Mouse (Mus musculus) adipocyte (in vitro differentiated cells): Measurements from ENCODE around the gene Clybl.

Source experiments
- DNase-seq: peaks from one replicate; pipeline ENCODE4 v3.0.0-alpha.2; 2016; ENCODE audit warnings: low spot score

Clybl gene

GRCm38 (mm10) chr14:122251346-122251745, 69.8 kb downstream of the Clybl start:
- no peak for DNase-seq

GRCm38 (mm10) chr14:122255562-122256260, 74.2 kb downstream of the Clybl start:
- no peak for DNase-seq

DNA sequence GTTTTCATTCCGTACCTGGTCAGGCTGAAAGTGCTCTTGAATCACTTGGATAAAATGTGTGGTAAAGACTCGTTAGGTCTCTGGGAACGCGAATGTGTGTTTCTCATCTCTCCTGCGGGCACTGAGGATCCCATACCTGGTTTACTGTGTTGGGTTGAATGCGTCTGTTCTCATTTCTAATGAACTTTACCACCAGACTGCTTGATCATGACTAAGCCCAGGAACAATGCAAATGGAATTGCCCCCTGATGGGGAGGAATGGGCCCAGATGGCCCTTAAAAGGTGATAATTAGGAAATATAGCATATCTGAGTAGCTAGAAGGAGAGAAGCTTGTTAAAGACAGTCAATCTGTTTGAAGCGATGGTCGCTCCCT, 74.7 kb downstream of the Clybl start:
- no peak for DNase-seq

DNA sequence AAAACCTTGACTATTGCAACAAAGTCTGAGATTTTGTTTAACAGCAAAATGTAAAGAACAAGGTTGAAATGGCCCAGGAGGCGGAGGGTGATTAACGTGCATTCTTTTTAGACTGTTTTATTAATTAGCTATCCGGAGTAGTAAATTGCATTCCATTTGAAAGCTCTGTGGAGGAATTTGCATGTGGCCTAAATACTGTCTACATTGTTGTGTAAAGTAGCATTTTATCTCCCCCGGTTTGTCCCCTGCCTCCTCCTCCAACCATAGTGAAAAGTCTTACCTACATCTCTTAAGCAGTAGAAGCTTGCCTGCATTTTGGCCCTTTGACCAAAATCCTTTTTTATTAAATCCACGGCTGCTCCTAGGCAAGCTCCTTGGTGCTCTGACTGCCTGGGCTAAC, 76.8 kb downstream of the Clybl start:
- no peak for DNase-seq

DNA sequence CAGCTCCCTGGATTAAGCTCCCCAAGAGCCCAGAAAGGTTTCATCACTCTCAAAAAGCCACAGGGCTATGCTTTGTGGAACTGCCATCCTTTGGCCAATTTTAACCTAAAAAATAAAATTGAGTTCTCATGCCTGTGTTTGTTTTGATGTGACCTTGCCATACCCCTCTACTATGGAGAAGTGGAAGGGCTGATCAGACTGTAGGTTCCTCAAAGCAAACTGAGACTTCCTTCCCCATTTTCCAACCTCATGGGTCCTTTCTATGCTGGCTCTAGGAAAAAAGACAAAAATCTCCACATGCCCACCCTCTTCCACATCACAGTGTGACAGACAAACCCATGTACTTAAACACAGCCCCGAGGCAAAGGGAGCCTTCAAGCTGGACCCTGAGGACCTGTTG, 79.7 kb downstream of the Clybl start:
- no peak for DNase-seq

- DNase-seq, result no peak
Measured at GRCm38 (mm10) chr14:122262851-122263659, 81.6 kb downstream of the Clybl start.

GRCm38 (mm10) chr14:122265214-122265613, 83.7 kb downstream of the Clybl start:
- no peak for DNase-seq

DNA sequence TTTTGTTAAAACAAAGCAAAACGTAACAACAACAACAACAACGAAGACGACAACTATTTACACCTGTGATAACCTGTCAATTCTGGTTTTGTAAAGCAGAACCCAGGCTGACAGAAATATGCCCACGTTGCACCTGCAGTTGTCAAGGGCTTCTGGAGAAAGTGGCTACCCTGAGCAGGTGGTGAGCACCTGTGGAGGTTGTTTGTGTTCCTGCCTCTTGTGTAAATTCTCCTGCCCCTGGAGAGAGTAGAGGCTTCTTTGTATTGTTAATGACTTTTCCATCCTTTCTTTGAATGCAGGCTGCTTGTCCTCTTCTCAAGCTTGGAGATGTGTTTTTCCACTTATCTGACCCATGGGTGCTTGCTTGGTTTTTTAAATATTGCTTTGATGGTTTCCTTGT, 86.1 kb downstream of the Clybl start:
- no peak for DNase-seq

- no peak for DNase-seq
Measured at GRCm38 (mm10) chr14:122271104-122271746, 89.7 kb downstream of the Clybl start.

GRCm38 (mm10) chr14:122277142-122277541, 95.6 kb downstream of the Clybl start:
- no peak for DNase-seq

DNA sequence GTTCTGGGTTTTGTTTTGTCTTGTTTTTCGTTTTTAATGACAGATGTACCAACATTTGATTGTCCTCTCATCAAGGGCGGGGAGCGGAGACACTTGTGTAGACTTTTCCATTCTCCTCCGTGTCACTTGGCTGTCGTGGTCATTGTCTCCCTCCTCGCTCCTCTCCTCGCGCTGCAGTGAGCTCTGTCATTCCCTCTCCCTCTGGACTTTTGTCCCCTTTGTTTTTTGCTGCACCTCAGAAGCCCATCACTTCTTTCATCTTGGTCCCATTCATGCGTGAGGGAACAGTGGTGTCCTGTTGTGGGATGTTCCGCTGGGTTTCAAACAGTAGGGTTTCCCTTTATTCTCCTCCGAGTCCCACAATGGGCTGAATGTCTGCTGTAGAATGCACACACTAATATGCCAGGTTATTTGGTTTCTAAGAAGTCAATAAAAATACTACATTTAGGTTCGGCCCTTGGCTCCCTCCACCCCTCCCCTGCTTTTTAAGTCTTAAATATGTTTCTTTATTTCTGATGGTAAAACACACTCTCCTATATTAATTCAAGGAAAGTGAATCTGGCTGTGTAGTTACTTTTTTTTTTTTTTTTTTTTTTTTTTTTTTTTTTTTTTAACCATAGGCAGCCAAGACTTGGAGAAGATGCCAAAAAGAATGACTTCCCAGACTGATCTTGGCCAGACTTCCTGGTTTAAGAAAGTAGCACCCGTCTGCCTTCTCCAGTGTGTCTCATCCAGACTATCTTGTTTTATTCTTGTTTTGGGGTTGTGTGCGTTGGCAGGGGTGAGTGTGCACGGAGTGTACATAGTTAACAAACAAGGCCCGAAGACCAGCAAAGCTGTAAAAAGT, 98.2 kb downstream of the Clybl start:
- DNase-seq, result peak; percentile 47

GRCm38 (mm10) chr14:122280309-122281071, 99.0 kb downstream of the Clybl start:
- DNase-seq, result no peak

DNA sequence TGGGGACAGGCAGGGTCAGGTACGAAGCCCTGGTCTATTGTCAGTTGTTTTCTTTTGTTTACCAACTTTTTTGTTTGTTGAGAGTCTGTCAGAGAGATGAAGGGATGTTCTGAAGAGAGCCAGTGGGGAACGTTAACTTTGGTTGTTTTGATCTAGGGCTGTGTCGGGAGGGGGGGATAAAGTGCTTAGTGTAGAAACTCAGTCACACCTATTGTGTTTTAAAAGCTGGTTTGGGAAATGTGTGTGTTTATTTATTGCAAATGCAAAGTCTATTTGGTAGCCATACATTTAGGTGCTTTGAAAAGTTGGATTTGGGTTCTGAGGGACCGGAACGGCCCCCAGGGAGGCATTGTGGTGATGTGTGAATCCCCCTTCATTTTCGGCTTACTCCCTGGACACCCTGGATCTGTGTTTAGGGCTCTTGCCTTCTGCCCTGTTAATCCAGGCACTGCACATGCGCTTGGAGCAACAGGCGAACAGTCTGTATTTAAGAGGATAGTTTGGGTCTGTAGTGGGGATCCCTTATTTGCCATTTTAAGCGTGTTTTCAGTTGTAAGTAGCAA, 99.6 kb downstream of the Clybl start:
- DNase-seq, result no peak

DNA sequence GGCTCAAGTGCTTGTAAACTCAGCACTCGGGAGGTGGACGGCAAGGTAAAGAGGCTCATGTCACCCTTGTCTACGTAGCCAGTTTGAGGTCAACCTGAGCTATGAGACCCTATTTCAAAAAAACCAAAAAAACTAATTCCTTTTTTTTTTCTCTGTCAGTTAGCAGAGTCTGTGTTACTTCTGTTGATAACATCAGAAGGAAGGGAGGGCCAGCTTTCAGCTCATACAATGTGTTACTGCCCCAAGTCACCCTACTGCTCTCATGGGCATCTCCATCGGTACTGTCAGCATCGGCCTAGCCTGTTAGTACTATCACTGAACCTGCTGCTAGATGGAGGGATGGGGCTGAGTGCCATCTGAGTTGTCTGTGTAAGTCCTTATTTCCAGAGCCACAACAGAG, 102.5 kb downstream of the Clybl start:
- no peak for DNase-seq

DNA sequence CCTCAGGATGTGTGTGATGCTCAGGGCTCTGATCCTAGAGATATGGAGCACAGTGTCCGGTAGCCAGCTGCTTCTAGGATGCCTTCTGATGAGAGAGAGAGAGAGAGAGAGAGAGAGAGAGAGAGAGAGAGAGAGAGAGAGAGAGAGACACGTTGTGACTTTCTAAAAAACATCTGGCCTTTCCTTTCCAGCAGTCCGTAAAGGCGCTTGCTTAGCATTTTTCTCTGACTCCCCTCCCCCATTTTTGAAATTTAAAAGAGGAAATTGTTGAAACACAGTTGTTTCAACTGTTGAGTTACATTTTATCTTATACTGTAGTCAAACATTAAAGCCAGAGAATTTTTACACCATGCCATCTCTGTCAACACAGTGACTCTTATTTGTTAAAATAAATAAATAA, 114.9 kb downstream of the Clybl start:
- no peak for DNase-seq

DNA sequence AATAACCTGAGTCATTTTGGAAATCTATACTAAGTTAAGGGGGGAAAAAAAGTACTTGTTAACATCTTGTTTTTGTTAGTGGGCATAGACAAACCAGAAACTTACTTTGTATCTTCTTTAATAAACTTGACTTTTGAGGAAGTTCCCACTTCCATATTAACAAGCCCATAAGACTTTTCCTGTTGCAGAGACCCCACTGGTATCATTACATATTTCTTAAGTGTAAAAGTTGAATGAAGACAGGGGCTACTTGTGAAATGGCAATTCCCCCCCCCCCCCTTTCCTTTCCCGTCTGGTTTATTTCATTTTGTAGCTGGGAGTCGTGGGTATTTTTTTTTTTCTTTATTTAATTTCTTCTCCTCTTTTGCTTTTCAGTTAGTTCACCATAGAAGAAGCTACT, 115.4 kb downstream of the Clybl start:
- no peak for DNase-seq

DNA sequence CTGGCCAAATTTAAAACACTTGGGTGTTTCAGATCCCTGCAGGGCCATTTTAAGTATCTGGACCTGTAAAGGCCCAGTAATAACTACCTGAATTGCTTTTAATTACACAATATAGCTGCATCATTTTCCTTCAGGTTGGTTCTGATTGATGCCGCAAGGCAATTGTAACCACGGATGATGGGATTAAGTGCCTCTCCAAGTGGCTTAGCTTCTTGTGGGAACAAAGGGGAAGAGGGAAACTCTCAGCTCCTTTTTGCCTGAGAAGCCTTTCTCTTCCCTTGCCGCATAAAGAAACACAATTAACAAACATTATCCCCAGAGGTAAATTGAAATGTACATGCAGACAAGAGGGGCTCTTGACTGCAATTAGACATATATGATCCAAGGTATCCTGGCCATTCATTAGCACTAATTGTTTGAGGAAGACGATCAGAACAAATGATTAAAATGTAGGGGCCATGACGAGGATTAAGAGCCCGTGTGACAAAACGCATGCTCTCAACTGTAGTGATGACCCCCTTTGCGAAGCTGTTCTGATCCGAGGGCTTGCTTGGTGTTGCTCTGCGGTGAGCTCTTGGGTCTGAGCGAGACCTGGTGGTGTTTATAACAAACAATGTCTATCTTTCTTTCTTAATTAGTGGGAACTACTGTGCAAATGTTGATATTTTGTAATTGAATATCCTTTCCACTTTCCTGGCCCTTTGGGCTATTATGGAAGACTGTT, 116.0 kb downstream of the Clybl start:
- DNase-seq, result no peak

DNA sequence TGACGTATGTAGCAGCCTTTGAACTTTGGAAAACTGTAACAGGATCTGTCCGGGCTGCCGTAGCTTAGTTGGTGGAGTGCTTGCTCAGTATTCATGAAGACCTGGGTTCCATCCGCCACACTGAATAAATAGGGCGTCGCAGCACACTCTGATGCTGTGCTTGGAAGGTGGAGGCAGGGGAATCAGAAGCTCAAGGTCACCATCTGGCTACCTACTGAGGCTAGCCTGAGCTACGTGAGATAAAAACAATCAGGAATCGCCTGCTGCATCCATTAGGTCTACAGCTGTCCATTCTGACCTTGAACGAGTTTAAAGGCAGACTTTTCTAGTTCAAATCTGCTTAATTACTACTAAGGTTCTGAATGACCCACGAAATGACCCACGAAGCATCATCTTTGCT, 118.8 kb downstream of the Clybl start:
- no peak for DNase-seq

- DNase-seq, result no peak
Measured at GRCm38 (mm10) chr14:122303821-122304220, 122.3 kb downstream of the Clybl start.

GRCm38 (mm10) chr14:122305132-122305531, 123.6 kb downstream of the Clybl start:
- no peak for DNase-seq
